Mouse (Mus musculus) bone marrow macrophage, adult 2 months (primary cell): ENCODE data around the gene Ciita. TPM values are rescaled to one million over a fixed set of nuclear protein-coding genes. Genes with fewer than 3 reads are reported as not detected.

Source experiments
- H3K27ac ChIP-seq: 2 replicates; pipeline ENCODE4 v1.5.1; 2012; ENCODE audit warnings: low read depth, low read length; ENCODE audit not compliant: insufficient read depth
- H3K4me1 ChIP-seq: 2 replicates; pipeline ENCODE4 v1.6.1; 2012; ENCODE audit warnings: low read length; ENCODE audit not compliant: control insufficient read depth, insufficient read depth
- H3K4me3 ChIP-seq: 2 replicates; pipeline ENCODE4 v1.5.1; 2012; ENCODE audit warnings: mild to moderate bottlenecking, low read length, moderate library complexity; ENCODE audit not compliant: insufficient read depth
- CTCF ChIP-seq: IDR thresholded peaks from 2 replicates; pipeline ENCODE4 v1.5.1; 2012; ENCODE audit warnings: low read depth, mild to moderate bottlenecking, low read length, moderate library complexity
- POLR2A ChIP-seq: IDR thresholded peaks from 2 replicates; pipeline ENCODE4 v1.6.1; 2012; ENCODE audit warnings: mild to moderate bottlenecking, low read depth, low read length, borderline replicate concordance
- polyA plus RNA-seq: library from polyadenylated mRNA; stranded (reverse); fragments of >200 nt; gene quantifications from 2 replicates; pipeline ENCODE4 v1.2.4, GENCODE M21; 2012; ENCODE audit not compliant: missing spikeins, insufficient read depth, insufficient read length

Gene Ciita
- polyA plus RNA-seq, 1 experiment = 67.4 TPM

- no peaks in the 10 kb centered on the region for H3K4me1 ChIP-seq
- TF ChIP-seq CTCF (no peak), POLR2A (no peak)
- H3K4me3 ChIP-seq = no peak overlapping the region
- no peak overlapping the region for H3K27ac ChIP-seq
These were observed 48.5 kb downstream of the Ciita start for GRCm38 (mm10) chr16:10528382-10528781.

- Histone ChIP-seq H3K4me3 (no peak overlapping the region), H3K27ac (no peak overlapping the region), H3K4me1 (no peaks in the 10 kb centered on the region)
- TF ChIP-seq CTCF (no peak), POLR2A (no peak)
These were observed 50.3 kb downstream of the Ciita start for GRCm38 (mm10) chr16:10530179-10530578.

- no peak overlapping the region for H3K4me3 ChIP-seq
- H3K27ac ChIP-seq = no peak overlapping the region
- TF ChIP-seq CTCF (no peak), POLR2A (no peak)
- H3K4me1 ChIP-seq = no peaks in the 10 kb centered on the region; the same call in 1 of the 2 replicates
These were observed 53.9 kb downstream of the Ciita start for GRCm38 (mm10) chr16:10533781-10534180.

GRCm38 (mm10) chr16:10534567-10534966 lies 54.7 kb downstream of the Ciita start:
- no peak overlapping the region for H3K4me3 ChIP-seq
- no peaks in the 10 kb centered on the region; the same call in 1 of the 2 replicates for H3K4me1 ChIP-seq
- no peak for TF ChIP-seq POLR2A
- TF ChIP-seq CTCF = no peak
- H3K27ac ChIP-seq = no peak overlapping the region

GRCm38 (mm10) chr16:10536323-10536722 lies 56.5 kb downstream of the Ciita start:
- TF ChIP-seq CTCF (no peak), POLR2A (no peak)
- no peak overlapping the region for H3K27ac ChIP-seq
- H3K4me3 ChIP-seq = no peak overlapping the region

GRCm38 (mm10) chr16:10536961-10537360 lies 57.1 kb downstream of the Ciita start:
- peaks cover 10% of the 10 kb centered on the region for H3K4me1 ChIP-seq
- TF ChIP-seq POLR2A = no peak
- TF ChIP-seq CTCF = no peak

More at GRCm38 (mm10) chr16:10536323-10536722, 56.5 kb downstream of the Ciita start:
- H3K4me1 ChIP-seq = peaks cover 4% of the 10 kb centered on the region

GRCm38 (mm10) chr16:10540763-10541597 lies 61.1 kb downstream of the Ciita start:
- H3K4me1 ChIP-seq = peaks cover 12% of the 10 kb centered on the region
- no peak for TF ChIP-seq POLR2A
- TF ChIP-seq CTCF = no peak
- H3K4me3 ChIP-seq = peak overlapping the region; percentile 86; the same call in 1 of the 2 replicates
- no peak overlapping the region for H3K27ac ChIP-seq

More at GRCm38 (mm10) chr16:10536961-10537360, 57.1 kb downstream of the Ciita start:
- H3K27ac ChIP-seq = no peak overlapping the region
- H3K4me3 ChIP-seq = no peak overlapping the region

GRCm38 (mm10) chr16:10541598-10541930 lies 61.7 kb downstream of the Ciita start:
- Histone ChIP-seq H3K4me1 (peaks cover 13% of the 10 kb centered on the region), H3K27ac (no peak overlapping the region)
- TF ChIP-seq CTCF (no peak), POLR2A (no peak)

GRCm38 (mm10) chr16:10542266-10542665 lies 62.4 kb downstream of the Ciita start:
- Histone ChIP-seq H3K4me1 (peaks cover 17% of the 10 kb centered on the region), H3K4me3 (peak overlapping the region; percentile 86), H3K27ac (no peak overlapping the region)
- no peak for TF ChIP-seq POLR2A
- TF ChIP-seq CTCF = no peak

More at GRCm38 (mm10) chr16:10541598-10541930, 61.7 kb downstream of the Ciita start:
- H3K4me3 ChIP-seq = peak overlapping the region; percentile 86

GRCm38 (mm10) chr16:10542698-10543365 lies 63.0 kb downstream of the Ciita start, which contains the start of gene Dexi:
Gene Dexi, minus strand, starts transcription at chr16:10543054.
- H3K4me1 ChIP-seq = peaks cover 19% of the 10 kb centered on the region
- no peak within 1 kb of the TSS for H3K27ac ChIP-seq
- peak; percentile 88 for TF ChIP-seq POLR2A
- TF ChIP-seq CTCF = no peak
- H3K4me3 ChIP-seq = peak within 1 kb of the TSS; percentile 86
